Mouse (Mus musculus) left cerebral cortex, adult 9 months (tissue): ENCODE measurements at regions not wholly inside any gene's neighbourhood (a gene's known extent, or its start where the extent isn't known, plus 50 kb on each side); places are given as distances from the start of the nearest gene placed in this dataset.
A peak's percentile ranks its signal among the peaks of the same experiment; 100 is the strongest.

Experiments used
- DNase-seq, 2 experiments: peaks; one replicate each; pipeline ENCODE4 v3.0.0; 2022; ENCODE audit warnings: low spot score in 2 of 2

DNA sequence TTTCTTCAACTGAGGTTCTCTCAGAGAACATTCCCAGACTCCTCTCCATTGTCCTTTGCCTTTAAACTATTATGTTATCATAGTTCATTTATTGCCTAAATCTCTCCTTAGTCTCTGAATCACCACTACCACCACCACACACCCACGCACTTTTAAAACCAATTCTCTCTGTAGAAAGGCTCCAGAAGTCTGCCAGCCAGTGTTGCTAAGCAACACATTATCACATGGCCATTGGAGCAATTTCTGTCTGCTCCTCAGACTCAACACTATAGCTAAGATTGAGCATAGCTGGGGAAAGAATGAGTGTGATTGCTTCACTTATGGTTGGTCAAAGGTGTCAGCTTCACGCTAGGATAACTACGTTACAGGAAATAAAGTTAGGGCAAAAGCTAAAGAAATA, 59.3 kb downstream of the Trap1a start:
- DNase-seq, result peak; percentile 21 to 36

DNA sequence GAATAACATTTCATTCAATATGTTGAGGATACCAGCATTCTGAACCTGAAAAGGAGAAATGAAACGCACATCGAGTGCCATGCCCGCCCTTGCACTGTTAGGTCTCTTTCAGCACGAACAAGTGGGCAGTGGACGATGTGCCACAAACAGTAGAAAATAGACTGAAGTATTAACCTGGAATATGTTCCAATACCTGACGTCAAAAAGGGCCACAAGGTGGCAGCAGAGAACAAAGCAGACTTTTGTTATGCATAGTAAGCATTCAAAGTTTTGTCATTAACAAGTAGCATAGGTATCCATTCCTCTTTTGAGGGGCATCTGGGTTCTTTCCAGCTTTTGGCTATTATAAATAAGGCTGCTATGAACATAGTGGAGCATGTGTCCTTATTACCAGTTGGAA, 63.5 kb upstream of the D330045A20Rik start:
- DNase-seq, result peak in 1 of 2 experiments; percentile 71

DNA sequence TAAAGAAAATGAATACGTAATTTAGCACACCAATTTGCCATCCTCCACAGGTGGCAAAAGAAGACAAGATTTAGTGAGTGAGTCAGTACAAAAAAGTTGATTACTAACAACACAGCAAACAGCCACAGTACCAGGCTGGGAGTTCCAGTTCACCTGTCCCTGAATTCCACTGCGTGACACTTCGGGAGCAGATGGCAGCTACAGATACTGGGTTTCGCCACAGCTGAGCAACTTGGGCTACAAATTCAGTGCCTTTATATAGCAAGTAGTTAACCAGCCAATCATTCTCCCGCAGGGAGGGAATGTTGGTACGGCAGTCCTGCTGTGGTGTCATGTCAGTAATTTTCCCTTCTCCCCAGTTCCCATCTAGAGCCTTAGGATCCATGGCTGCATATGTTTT, 60.3 kb upstream of the D330045A20Rik start:
- no peak for DNase-seq

DNA sequence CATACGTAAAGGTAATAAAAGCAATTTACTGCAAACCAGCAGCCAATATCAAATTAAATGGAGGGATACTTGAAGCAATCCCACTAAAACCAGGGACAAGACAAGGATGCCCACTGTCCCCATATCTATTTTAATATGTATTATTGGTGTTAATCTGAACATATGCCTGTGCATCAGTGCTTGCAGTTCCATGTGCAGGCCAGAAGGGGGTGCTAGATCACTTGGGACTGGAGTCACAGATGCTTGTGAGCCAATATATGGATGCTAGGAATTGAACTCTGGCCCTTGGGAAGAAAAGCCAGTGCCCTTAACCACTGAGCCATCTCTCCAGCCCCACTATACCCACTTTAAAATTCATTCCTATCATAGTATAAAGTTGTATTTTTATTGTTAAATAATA, 55.9 kb upstream of the D330045A20Rik start:
- DNase-seq, result no peak
